11 mouse cellular contexts compared by ENCODE assay signal in the genomic region with DNA sequence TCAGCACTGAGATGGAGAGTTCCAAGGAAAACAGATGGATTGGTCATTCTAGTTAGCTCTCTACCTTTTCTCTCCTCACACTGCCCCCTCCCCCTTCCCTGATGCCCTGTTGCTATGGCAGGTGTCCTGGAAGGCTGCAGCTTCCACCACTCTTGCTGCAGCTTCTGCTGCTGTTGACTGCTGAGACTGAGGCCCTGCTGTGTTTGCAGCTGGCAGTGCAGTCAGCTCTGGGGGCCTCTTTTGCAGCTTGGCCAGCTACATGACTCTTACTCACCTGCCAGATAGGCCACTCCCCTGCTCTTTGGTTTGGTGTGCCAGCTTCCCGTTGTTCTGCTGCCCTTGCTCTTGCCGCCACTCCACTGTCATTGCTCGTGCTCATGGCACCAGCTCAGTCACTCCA.
A peak's percentile ranks its signal among the peaks of the same experiment; 100 is the strongest.
DNase-seq lines count a peak whose midpoint lies in the region; ATAC-seq lines count a peak whose summit lies in the region.
"Had no signal": no experiment of that assay in that cellular context is flagged by ENCODE, and none has a peak within 500 bp of the region (broad histone marks: within the 10 kb centered on the region; RNA-seq: fewer than 3 reads in every experiment).

No protein-coding gene starts in this region.

- ATAC-seq in cerebellum, adult (ENCODE audit: insufficient number of reproducible peaks, low FRiP score, low TSS enrichment) = peak; percentile 31
- ATAC-seq: intestine, postnatal 0 days; liver, postnatal 0 days had no signal

- DNase-seq in cerebellum, postnatal 4 days (ENCODE audit: low spot score in 2 of 2) = no peak
- DNase-seq in lung, postnatal 36 days = peak; percentile 17
- no peak for DNase-seq in lung, adult 18-20 months
- DNase-seq in cerebellum, postnatal 10 days = peak; percentile 77 to 78
- DNase-seq in thymus, postnatal 14 days = peak; percentile 67
- no peak for DNase-seq in heart, postnatal 25 days (ENCODE audit: low spot score)
- no peak for DNase-seq in ovary, postnatal 10 days (ENCODE audit: low spot score)
- DNase-seq: layer of hippocampus, postnatal 36 days; liver, postnatal 0 days had no signal

- intact Hi-C loops in heart, postnatal 25 days (cut with DNase I) = loop anchor here (2.0 to 10.0 kb wide), 3 partner anchors 15 to 895 kb away; no protein-coding TSS in a partner anchor

Comparison
In these comparisons a context has a peak if more than half of its experiments do, and no peak if none do; other contexts are left out.
1. DNase-seq: peak in lung, postnatal 36 days (single experiment), cerebellum, postnatal 10 days (2 of 2) and thymus, postnatal 14 days (single experiment); none in cerebellum, postnatal 4 days (0 of 2), lung, adult 18-20 months (0 of 2), heart, postnatal 25 days (single experiment) and ovary, postnatal 10 days (single experiment).